Mouse (Mus musculus) cerebellum, postnatal 10 days (tissue): ENCODE results near the gene Cers3.

Experiments
- DNase-seq, 2 experiments: peaks; one replicate each; pipeline ENCODE4 v3.0.0; 2021; ENCODE audit warnings: mixed read lengths in 2 of 2

The Cers3 gene

DNA sequence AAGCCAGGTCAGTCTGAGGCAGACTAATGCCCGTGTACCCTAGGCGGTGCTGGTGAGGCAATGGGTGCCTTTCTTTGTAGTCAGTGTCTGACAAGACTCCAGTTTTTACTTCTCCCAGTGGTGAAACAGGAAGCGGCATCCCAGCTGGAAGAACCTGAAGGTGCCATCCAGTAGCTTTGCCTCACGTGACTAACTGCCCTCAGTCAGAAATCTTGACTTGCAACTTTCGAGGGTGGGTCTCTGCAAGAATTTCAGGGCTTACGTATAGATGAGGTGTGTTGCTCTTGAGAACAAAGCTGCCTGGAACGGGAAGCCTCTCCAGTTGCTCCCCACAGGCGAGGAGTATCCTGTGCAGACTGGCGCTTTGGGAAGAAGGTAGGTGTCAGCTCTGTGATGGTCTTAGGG, at the start of gene Cers3:
TSS of gene Cers3 (plus strand) at position 128 of the 405 bp plus-strand sequence.
- DNase-seq = no peak

- DNase-seq = peak; percentile 28 to 49
Observed at GRCm38 (mm10) chr7:66694467-66694866, 48.8 kb upstream of the Cers3 start.

GRCm38 (mm10) chr7:66702721-66703120, 40.6 kb upstream of the Cers3 start:
- no peak for DNase-seq

DNA sequence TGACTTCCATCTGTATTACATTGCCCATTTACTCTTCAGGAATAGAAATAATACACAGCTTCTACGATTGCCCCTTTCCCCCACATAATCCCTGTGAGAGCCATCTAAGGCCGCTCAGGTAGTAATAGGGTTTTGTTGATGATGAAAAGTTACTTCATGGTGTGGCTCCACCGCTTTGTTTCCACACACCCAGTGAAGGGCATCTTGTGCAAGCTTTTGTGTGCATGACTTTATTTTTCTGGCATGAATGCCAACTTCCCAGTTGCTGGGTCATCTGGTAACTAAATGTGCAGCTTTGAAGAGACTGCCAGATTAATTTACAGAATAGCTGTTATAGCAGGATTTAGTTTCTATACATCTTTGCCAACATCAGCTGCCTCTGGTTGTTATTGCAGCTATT, 38.7 kb upstream of the Cers3 start:
- DNase-seq = no peak

GRCm38 (mm10) chr7:66711166-66711565, 32.1 kb upstream of the Cers3 start:
- DNase-seq = peak in 1 of 2 experiments; percentile 26

- DNase-seq = no peak
Observed at GRCm38 (mm10) chr7:66724514-66724913, 18.8 kb upstream of the Cers3 start.

DNA sequence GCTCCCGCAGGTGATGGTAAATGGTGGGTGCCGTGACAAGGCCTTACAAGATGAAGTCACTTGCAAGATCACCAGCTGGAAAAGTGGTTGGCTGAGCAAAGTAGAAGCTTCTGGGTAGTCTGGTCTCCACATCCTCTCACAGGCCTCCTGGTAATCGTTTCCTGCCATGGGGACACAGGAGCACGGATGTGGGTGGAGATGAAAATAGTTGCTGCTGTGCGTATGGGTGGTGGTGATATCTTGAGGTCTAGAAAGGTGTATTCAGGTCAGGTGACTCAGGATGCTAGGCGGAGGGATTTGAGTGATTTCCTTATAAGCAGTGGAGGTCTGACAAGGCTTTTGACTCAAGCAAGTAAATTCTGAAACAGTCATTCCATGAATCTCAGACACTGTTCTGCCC, 18.4 kb upstream of the Cers3 start:
- no peak for DNase-seq

- DNase-seq = no peak
Observed at GRCm38 (mm10) chr7:66728072-66728471, 15.2 kb upstream of the Cers3 start.

DNA sequence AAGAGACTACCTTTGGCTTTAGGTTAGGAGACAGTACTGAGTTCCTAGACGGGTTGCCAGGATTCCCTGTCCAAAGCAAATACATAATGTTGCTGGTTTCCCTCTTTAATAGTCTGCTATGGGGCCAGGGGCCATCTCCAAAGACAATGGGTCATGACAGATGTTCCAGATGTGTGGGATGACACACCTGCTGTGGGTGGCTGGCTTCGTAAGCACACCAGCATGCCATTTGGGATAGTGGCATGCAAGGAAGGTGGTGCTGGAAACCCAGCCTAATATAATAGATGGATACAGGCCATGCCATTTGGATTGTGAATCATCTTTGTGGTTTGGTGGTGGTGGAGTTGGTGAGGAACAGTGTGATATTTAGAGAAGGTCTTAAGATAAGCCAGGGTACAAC, 14.1 kb upstream of the Cers3 start:
- no peak for DNase-seq

GRCm38 (mm10) chr7:66733431-66733830, 9.9 kb upstream of the Cers3 start:
- DNase-seq = no peak

- DNase-seq = no peak
Observed at GRCm38 (mm10) chr7:66733882-66734281, 9.4 kb upstream of the Cers3 start.

- no peak for DNase-seq
Observed at GRCm38 (mm10) chr7:66734466-66734865, 8.8 kb upstream of the Cers3 start.

DNA sequence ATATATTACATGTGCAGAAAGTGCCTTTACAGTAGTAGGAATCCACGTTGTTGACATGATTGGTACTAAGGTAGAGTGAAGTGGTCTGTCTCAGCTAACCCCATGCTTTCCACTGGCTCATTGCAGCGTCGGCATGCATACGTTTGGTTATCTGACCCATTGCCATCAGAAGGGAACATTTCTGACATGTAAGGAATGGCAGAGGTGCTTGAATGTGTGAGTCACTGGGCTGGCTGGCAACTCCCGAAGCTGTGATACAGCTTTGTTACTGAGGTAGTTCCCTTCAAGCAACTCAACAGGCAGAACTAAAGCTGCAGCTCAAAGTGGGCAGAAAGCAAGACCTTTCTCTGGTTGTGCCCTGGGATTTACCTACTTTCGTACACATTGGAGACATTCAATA, 8.3 kb upstream of the Cers3 start:
- DNase-seq = no peak

- no peak for DNase-seq
Observed at GRCm38 (mm10) chr7:66737418-66737817, 5.9 kb upstream of the Cers3 start.

DNA sequence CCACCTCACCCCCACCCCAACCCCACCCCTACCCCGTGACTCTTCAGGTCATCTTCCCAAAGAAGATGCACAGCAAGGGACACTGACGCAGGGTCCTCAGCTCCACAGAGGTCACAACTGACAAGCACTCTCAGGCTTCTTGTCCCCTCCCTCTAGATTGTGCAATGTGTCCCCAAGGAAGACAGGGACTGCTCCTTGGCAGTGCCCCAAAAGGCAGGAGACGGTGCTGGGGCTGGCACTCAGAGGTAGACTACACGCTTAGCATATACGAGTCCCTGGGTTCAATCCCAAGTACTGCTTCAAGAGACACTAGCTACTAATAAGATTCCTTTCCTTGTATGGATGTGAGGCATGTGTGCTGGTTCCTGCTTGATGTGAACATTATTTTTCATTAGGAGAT, 2.3 kb upstream of the Cers3 start:
- peak; percentile 49 to 63 for DNase-seq

- peak; percentile 78 to 90 for DNase-seq
Observed at GRCm38 (mm10) chr7:66741412-66741811, 1.9 kb upstream of the Cers3 start.

- no peak for DNase-seq
Observed at GRCm38 (mm10) chr7:66746972-66747371, 3.7 kb downstream of the Cers3 start.

DNA sequence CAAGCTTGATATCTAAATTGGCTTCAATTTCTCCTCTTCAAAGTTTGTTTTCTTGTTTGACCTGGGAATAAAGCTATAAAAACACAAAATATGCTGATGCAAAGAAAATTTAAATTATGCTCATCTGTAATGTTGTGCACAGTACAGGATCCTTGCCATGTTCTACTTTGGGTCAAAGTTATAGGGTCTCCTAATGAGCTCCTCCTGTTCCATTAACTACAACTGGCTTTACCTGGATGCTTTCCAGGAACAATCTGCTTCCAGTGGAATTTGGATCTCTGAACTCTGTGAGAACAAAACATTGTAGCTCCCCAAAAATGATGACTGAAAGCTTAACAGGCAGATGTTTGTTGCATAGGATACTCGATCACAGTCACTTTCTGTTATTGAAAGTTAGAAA, 6.7 kb downstream of the Cers3 start:
- no peak for DNase-seq

GRCm38 (mm10) chr7:66753816-66754215, 10.5 kb downstream of the Cers3 start:
- no peak for DNase-seq

- no peak for DNase-seq
Observed at GRCm38 (mm10) chr7:66755611-66756010, 12.3 kb downstream of the Cers3 start.

GRCm38 (mm10) chr7:66769902-66770301, 26.6 kb downstream of the Cers3 start:
- DNase-seq = no peak

- no peak for DNase-seq
Observed at GRCm38 (mm10) chr7:66770706-66771105, 27.4 kb downstream of the Cers3 start.

DNA sequence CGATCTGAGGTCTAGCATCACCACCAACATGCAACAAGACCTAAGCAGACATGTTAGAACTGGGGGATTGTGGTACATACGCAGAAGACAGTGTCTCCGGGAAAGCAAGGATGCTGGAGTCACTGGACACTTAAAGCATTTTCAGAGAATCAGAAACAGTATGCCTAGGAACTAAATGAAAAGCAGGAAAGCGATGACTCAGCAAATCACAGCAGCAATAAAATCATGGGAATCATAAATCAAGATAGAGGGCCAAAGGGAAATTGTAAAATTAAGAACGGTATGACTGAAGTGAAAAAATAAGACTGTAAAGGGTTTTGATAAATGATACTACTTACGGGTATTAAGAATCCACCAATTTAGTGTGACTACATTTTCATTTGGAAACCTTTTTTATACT, 27.9 kb downstream of the Cers3 start:
- DNase-seq = no peak

- no peak for DNase-seq
Observed at GRCm38 (mm10) chr7:66779411-66779810, 36.1 kb downstream of the Cers3 start.
